Comparison of ENCODE assay signal across 8 mouse cellular contexts in the genomic region with DNA sequence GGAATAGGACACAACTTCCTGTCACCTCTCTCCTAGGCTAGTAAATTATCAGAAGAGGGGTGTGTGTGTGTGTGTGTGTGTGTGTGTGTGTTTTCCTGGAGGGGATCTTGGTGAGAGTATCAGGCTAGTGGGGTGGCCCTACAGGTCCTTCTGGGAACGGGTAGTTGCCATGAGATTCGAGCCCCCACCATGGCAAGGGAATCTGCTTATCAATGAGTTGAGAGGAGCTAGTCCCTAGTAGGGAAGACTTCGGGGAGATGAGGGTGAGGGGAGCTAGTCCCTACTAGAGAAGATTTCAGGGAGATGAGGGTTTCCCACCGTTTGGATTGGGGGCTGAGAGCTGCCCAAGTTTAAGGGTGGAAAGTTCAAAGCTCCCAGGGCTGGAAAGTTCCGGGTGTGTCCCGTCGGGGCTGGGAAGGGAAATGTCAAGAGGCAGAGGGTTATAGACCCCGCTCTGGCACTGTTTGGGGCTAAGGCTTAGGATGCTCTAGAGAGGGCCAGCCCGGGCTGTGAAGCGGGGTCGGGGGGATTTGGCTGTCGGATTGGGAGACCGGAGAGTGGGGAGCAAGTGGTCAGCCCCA. TPM values are rescaled to one million over a fixed set of nuclear protein-coding genes. Genes with fewer than 3 reads are reported as not detected.
DNase-seq lines count a peak whose midpoint lies in the region; ATAC-seq and TF ChIP-seq lines count a peak whose summit lies in the region.

No protein-coding gene starts in this region.

- H3K27me3 ChIP-seq in thymus, adult 2 months (ENCODE audit: control insufficient read depth, insufficient read depth, low read length): no peaks in the 10 kb centered on the region
- no peaks in the 10 kb centered on the region for H3K27me3 ChIP-seq in forebrain, embryonic 13.5 days
- H3K27me3 ChIP-seq in midbrain, embryonic 16.5 days (ENCODE audit: control insufficient read depth, insufficient read depth, low read depth, low read length): no peaks in the 10 kb centered on the region

- peak overlapping the region; percentile 93 for H3K9ac ChIP-seq in forebrain, embryonic 13.5 days
- H3K9ac ChIP-seq in midbrain, embryonic 16.5 days (ENCODE audit: low read depth, low read length): peak overlapping the region; percentile 98

- TF ChIP-seq CTCF in thymus, adult 2 months (IDR thresholded peaks at IDR 0.05; ENCODE audit: borderline replicate concordance, control insufficient read depth, extremely low read depth, insufficient read depth, low read length, poor library complexity): no peak

- peak overlapping the region; percentile 86 for H3K4me3 ChIP-seq in thymus, adult 2 months (ENCODE audit: control insufficient read depth, insufficient read depth, low read length)
- H3K4me3 ChIP-seq in forebrain, embryonic 13.5 days: peak overlapping the region; percentile 90
- peak overlapping the region; percentile 72 for H3K4me3 ChIP-seq in midbrain, embryonic 16.5 days (ENCODE audit: low read depth, low read length)

- no peak for TF ChIP-seq POLR2A in thymus, adult 2 months (IDR thresholded peaks at IDR 0.05; ENCODE audit: control insufficient read depth, extremely low read depth, insufficient read depth, low read length, poor library complexity)

- 5% methylated on average over 13 of the region's 13 CpGs for WGBS in thymus, adult 2 months
- whole genome bisulfite sequencing in forebrain, embryonic 13.5 days: 4% methylated on average over 13 of the region's 13 CpGs
- WGBS in midbrain, embryonic 16.5 days: 3% methylated on average over 13 of the region's 13 CpGs

- H3K9me3 ChIP-seq in forebrain, embryonic 13.5 days (replicated peaks): no peaks in the 10 kb centered on the region
- H3K9me3 ChIP-seq in midbrain, embryonic 16.5 days (replicated peaks; ENCODE audit: control insufficient read depth, low read length, poor library complexity, severe bottlenecking): no peaks in the 10 kb centered on the region

- no peaks in the 10 kb centered on the region for H3K36me3 ChIP-seq in thymus, adult 2 months (ENCODE audit: control insufficient read depth, insufficient read depth, low read length)
- H3K36me3 ChIP-seq in forebrain, embryonic 13.5 days (ENCODE audit: poor library complexity, severe bottlenecking): peaks cover 7% of the 10 kb centered on the region
- H3K36me3 ChIP-seq in midbrain, embryonic 16.5 days (ENCODE audit: control insufficient read depth, insufficient read depth, low read length): 0 out of 2 replicates have a peak, but pooled peaks cover 3% of the 10 kb centered on the region

- H3K27ac ChIP-seq in thymus, adult 2 months (ENCODE audit: control insufficient read depth, insufficient read depth, low read length): no peak overlapping the region
- H3K27ac ChIP-seq in forebrain, embryonic 13.5 days: peak overlapping the region; percentile 79
- H3K27ac ChIP-seq in midbrain, embryonic 16.5 days (ENCODE audit: low read length): peak overlapping the region; percentile 88

- H3K4me2 ChIP-seq in forebrain, embryonic 13.5 days: peak overlapping the region; percentile 95
- H3K4me2 ChIP-seq in midbrain, embryonic 16.5 days (ENCODE audit: low read length): peak overlapping the region; percentile 66

- H3K4me1 ChIP-seq in thymus, adult 2 months (replicated peaks; ENCODE audit: control insufficient read depth, insufficient read depth, low read length): peaks cover 6% of the 10 kb centered on the region
- peaks cover 23% of the 10 kb centered on the region for H3K4me1 ChIP-seq in forebrain, embryonic 13.5 days
- peaks cover 20% of the 10 kb centered on the region for H3K4me1 ChIP-seq in midbrain, embryonic 16.5 days (ENCODE audit: control insufficient read depth, insufficient read depth, low read length)

- no peak for DNase-seq in thymus, adult 2 months
- no peak for DNase-seq in thymus, postnatal 25 days
- DNase-seq in kidney, postnatal 10 days: peak; percentile 32
- DNase-seq in MN1 (ENCODE audit: low spot score): no peak
- DNase-seq in layer of hippocampus, adult 9-10 months (ENCODE audit: low spot score): no peak
- no peak for DNase-seq in adrenal gland, adult 2 months

- no peak; the same call in 1 of the 2 replicates for ATAC-seq in forebrain, embryonic 13.5 days
- ATAC-seq in midbrain, embryonic 16.5 days: peak; percentile 68

RNA-seq across cellular contexts. Expression of a gene that starts 1.2 kb away (rescaled TPM):
- 38.8 and 45.3 TPM in 2 replicates for polyA plus RNA-seq in thymus, adult 2 months (2012; rRNA removed)
- 62.8 and 67.0 TPM in 2 replicates for polyA plus RNA-seq in forebrain, embryonic 13.5 days (2015; fragmentation: Nextera tagmentation; extraction: Ambion mirVana)
- polyA plus RNA-seq in midbrain, embryonic 16.5 days (2015; fragmentation: Nextera tagmentation; extraction: Ambion mirVana): 125 and 136 TPM in 2 replicates
- total RNA-seq in adrenal gland, adult 2 months (2021): 10 to 100 TPM; 41.5 to 51.5 TPM
- polyA plus RNA-seq in adrenal gland, adult 2 months (2012; rRNA removed): 17.5 and 17.6 TPM in 2 replicates

RNA-seq across cellular contexts. Expression of a gene that starts 20.0 kb away (rescaled TPM):
- polyA plus RNA-seq in thymus, adult 2 months (2012; rRNA removed): 0.70 and 1.1 TPM in 2 replicates
- polyA plus RNA-seq in forebrain, embryonic 13.5 days (2015; fragmentation: Nextera tagmentation; extraction: Ambion mirVana): not detected in 2 replicates
- 0.28 and 0.63 TPM in 2 replicates for polyA plus RNA-seq in midbrain, embryonic 16.5 days (2015; fragmentation: Nextera tagmentation; extraction: Ambion mirVana)
- not detected for total RNA-seq in adrenal gland, adult 2 months (2021)
- 0.63 and 1.4 TPM in 2 replicates for polyA plus RNA-seq in adrenal gland, adult 2 months (2012; rRNA removed)

RNA-seq across cellular contexts. Expression of a gene that starts 27.9 kb away (rescaled TPM):
- polyA plus RNA-seq in thymus, adult 2 months (2012; rRNA removed): 0.20 and 0.43 TPM in 2 replicates
- polyA plus RNA-seq in forebrain, embryonic 13.5 days (2015; fragmentation: Nextera tagmentation; extraction: Ambion mirVana): 0.31 and 0.37 TPM in 2 replicates
- polyA plus RNA-seq in midbrain, embryonic 16.5 days (2015; fragmentation: Nextera tagmentation; extraction: Ambion mirVana): 0.25 and 0.44 TPM in 2 replicates
- not detected for total RNA-seq in adrenal gland, adult 2 months (2021)
- not detected in 2 replicates for polyA plus RNA-seq in adrenal gland, adult 2 months (2012; rRNA removed)

RNA-seq across cellular contexts. Expression of a gene that starts 30.3 kb away (rescaled TPM):
- polyA plus RNA-seq in thymus, adult 2 months (2012; rRNA removed): 0.08 and 0.29 TPM in 2 replicates
- 2.7 TPM in 2 replicates for polyA plus RNA-seq in forebrain, embryonic 13.5 days (2015; fragmentation: Nextera tagmentation; extraction: Ambion mirVana)
- 10.9 and 12.8 TPM in 2 replicates for polyA plus RNA-seq in midbrain, embryonic 16.5 days (2015; fragmentation: Nextera tagmentation; extraction: Ambion mirVana)
- 1 to 10 TPM; 1.1 to 1.4 TPM for total RNA-seq in adrenal gland, adult 2 months (2021)
- polyA plus RNA-seq in adrenal gland, adult 2 months (2012; rRNA removed): 0.06 and 2.3 TPM in 2 replicates

RNA-seq across cellular contexts. Expression of a gene that starts 48.0 kb away (rescaled TPM):
- polyA plus RNA-seq in thymus, adult 2 months (2012; rRNA removed): 13.8 and 14.6 TPM in 2 replicates
- polyA plus RNA-seq in forebrain, embryonic 13.5 days (2015; fragmentation: Nextera tagmentation; extraction: Ambion mirVana): 17.0 and 18.1 TPM in 2 replicates
- 13.3 and 13.9 TPM in 2 replicates for polyA plus RNA-seq in midbrain, embryonic 16.5 days (2015; fragmentation: Nextera tagmentation; extraction: Ambion mirVana)
- total RNA-seq in adrenal gland, adult 2 months (2021): 10 to 100 TPM; 22.1 to 26.9 TPM
- polyA plus RNA-seq in adrenal gland, adult 2 months (2012; rRNA removed): 5.5 and 6.0 TPM in 2 replicates
